In the genomic region with DNA sequence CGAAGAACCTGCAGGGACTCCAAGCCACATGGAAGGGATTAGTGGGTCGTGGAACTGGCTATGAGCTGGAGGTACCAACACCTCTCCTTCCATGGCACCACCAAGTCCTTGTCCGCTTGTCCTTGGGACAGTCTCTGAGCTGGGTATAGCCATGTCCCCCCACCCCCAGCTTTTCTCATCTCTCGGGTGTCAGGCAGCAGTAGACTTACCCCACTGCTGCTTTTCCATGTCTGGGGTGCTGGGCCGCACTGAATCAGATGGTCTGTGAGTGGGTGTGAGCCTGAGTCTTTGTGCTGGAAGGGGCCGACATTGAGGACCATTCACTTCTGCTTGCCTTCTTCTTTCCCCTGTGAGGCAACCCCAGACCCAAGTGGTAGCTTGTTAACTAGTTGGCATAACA, we compare ENCODE assay signal across 9 mouse cellular contexts. TPM values are rescaled to one million over a fixed set of nuclear protein-coding genes. Genes with fewer than 3 reads are reported as not detected.
DNase-seq lines count a peak whose midpoint lies in the region; ATAC-seq and TF ChIP-seq lines count a peak whose summit lies in the region.
"Had no signal": no experiment of that assay in that cellular context is flagged by ENCODE, and none has a peak within 500 bp of the region (broad histone marks: within the 10 kb centered on the region; RNA-seq: fewer than 3 reads in every experiment).

No protein-coding gene starts in this region.

- ATAC-seq in forebrain, embryonic 16.5 days = no peak
- ATAC-seq: lung, postnatal 0 days had no signal

- peaks cover 54% of the 10 kb centered on the region for H3K4me1 ChIP-seq in forebrain, embryonic 16.5 days (replicated peaks; ENCODE audit: control insufficient read depth, insufficient read depth, low read length)
- H3K4me1 ChIP-seq in midbrain, embryonic 10.5 days = peaks cover 43% of the 10 kb centered on the region
- no peaks in the 10 kb centered on the region for H3K4me1 ChIP-seq in kidney, adult 2 months (ENCODE audit: control insufficient read depth, insufficient read depth, low read length)

- H3K4me2 ChIP-seq in forebrain, embryonic 16.5 days (ENCODE audit: low read length) = peak overlapping the region; percentile 78

- no peak overlapping the region for H3K9ac ChIP-seq in forebrain, embryonic 16.5 days (replicated peaks; ENCODE audit: low read depth, low read length)

- no peaks in the 10 kb centered on the region for H3K27me3 ChIP-seq in forebrain, embryonic 16.5 days (replicated peaks; ENCODE audit: control insufficient read depth, insufficient read depth, low read length)
- peaks cover 32% of the 10 kb centered on the region for H3K27me3 ChIP-seq in midbrain, embryonic 10.5 days (ENCODE audit: low read depth, poor library complexity, severe bottlenecking)
- H3K27me3 ChIP-seq in kidney, adult 2 months (replicated peaks; ENCODE audit: control insufficient read depth, insufficient read depth, low read length) = 0 out of 2 replicates have a peak, but pooled peaks cover 2% of the 10 kb centered on the region

- no peaks in the 10 kb centered on the region for H3K9me3 ChIP-seq in forebrain, embryonic 16.5 days (ENCODE audit: control insufficient read depth, low read length)
- no peaks in the 10 kb centered on the region for H3K9me3 ChIP-seq in midbrain, embryonic 10.5 days (replicated peaks)

- H3K27ac ChIP-seq in forebrain, embryonic 16.5 days (ENCODE audit: low read length) = no peak overlapping the region
- no peak overlapping the region for H3K27ac ChIP-seq in midbrain, embryonic 10.5 days (replicated peaks)
- no peak overlapping the region for H3K27ac ChIP-seq in kidney, adult 2 months (ENCODE audit: insufficient read depth, low read depth, low read length)
- H3K27ac ChIP-seq: kidney, postnatal 0 days had no signal

- peak; percentile 5 to 55 for DNase-seq in spleen, postnatal 4 days (ENCODE audit: low spot score in 2 of 2)
- no peak for DNase-seq in spleen, postnatal 36 days (ENCODE audit: low spot score in 2 of 2)
- DNase-seq in midbrain, embryonic 10.5 days (ENCODE audit: low spot score) = no peak
- no peak for DNase-seq in yolk sac, embryonic 10.5 days (ENCODE audit: low spot score)
- no peak for DNase-seq in kidney, adult 2 months
- no peak for DNase-seq in heart, postnatal 4 days

- TF ChIP-seq POLR2A in kidney, adult 2 months (IDR thresholded peaks at IDR 0.05; ENCODE audit: low read depth, low read length) = no peak

- no peaks in the 10 kb centered on the region for H3K36me3 ChIP-seq in forebrain, embryonic 16.5 days (ENCODE audit: control insufficient read depth, insufficient read depth)
- H3K36me3 ChIP-seq in midbrain, embryonic 10.5 days = no peaks in the 10 kb centered on the region
- no peaks in the 10 kb centered on the region for H3K36me3 ChIP-seq in kidney, adult 2 months (ENCODE audit: control insufficient read depth, insufficient read depth, low read length)

- TF ChIP-seq CTCF in kidney, adult 2 months (conservative IDR thresholded peaks at IDR 0.05; ENCODE audit: insufficient read depth, insufficient read length, low read depth, low read length) = no peak

- WGBS in forebrain, embryonic 16.5 days = 63% methylated on average over 6 of the region's 6 CpGs
- WGBS in midbrain, embryonic 10.5 days = 70% methylated on average over 6 of the region's 6 CpGs
- 79% methylated on average over 6 of the region's 6 CpGs for WGBS in kidney, adult 2 months

- H3K4me3 ChIP-seq in forebrain, embryonic 16.5 days (replicated peaks; ENCODE audit: low read length) = peak overlapping the region; percentile 81
- peak overlapping the region; percentile 92; the same call in 1 of the 2 replicates for H3K4me3 ChIP-seq in midbrain, embryonic 10.5 days
- H3K4me3 ChIP-seq in kidney, adult 2 months (ENCODE audit: insufficient read depth, low read depth, low read length) = no peak overlapping the region

RNA-seq across cellular contexts. Expression of a gene that starts 2.1 kb away (rescaled TPM):
- 161 and 176 TPM in 2 replicates for polyA plus RNA-seq in forebrain, embryonic 16.5 days (2015; fragmentation: Nextera tagmentation; extraction: Ambion mirVana)
- polyA plus RNA-seq in midbrain, embryonic 10.5 days (2016; fragmentation: Nextera tagmentation; extraction: Ambion mirVana) = 50.1 and 68.0 TPM in 2 replicates
- 0.48 TPM in 2 replicates for polyA plus RNA-seq in kidney, adult 2 months (2012; rRNA removed)
- under 1 TPM; 0.23 to 0.31 TPM for total RNA-seq in heart, postnatal 4 days (2021)

Comparison
In these comparisons a context has a peak if more than half of its experiments do, and no peak if none do; other contexts are left out.
1. DNase-seq: peak in spleen, postnatal 4 days (2 of 2); none in spleen, postnatal 36 days (0 of 2), midbrain, embryonic 10.5 days (single experiment), yolk sac, embryonic 10.5 days (single experiment), kidney, adult 2 months (single experiment) and heart, postnatal 4 days (single experiment).
2. RNA of a gene that starts 2.1 kb away (polyA plus RNA-seq): 161 to 176 TPM in forebrain, embryonic 16.5 days and 50.1 to 68.0 TPM in midbrain, embryonic 10.5 days; 0.48 TPM in kidney, adult 2 months; every median in the first group is over 10 times any median in the second.